Mouse (Mus musculus) skeletal muscle tissue, adult 2 months (tissue): ENCODE data around the gene Fignl2.
A peak's percentile ranks its signal among the peaks of the same experiment; 100 is the strongest.
"Not testable (repeated sequence)": the region's sequence is repeated elsewhere in the genome, so short reads cannot be mapped to it uniquely, and the experiment has no call there.

Experiments
- DNase-seq: peaks from one replicate; pipeline ENCODE4 v3.0.0-alpha.2; 2012; ENCODE audit warnings: low read depth, low spot score

The Fignl2 gene

DNA sequence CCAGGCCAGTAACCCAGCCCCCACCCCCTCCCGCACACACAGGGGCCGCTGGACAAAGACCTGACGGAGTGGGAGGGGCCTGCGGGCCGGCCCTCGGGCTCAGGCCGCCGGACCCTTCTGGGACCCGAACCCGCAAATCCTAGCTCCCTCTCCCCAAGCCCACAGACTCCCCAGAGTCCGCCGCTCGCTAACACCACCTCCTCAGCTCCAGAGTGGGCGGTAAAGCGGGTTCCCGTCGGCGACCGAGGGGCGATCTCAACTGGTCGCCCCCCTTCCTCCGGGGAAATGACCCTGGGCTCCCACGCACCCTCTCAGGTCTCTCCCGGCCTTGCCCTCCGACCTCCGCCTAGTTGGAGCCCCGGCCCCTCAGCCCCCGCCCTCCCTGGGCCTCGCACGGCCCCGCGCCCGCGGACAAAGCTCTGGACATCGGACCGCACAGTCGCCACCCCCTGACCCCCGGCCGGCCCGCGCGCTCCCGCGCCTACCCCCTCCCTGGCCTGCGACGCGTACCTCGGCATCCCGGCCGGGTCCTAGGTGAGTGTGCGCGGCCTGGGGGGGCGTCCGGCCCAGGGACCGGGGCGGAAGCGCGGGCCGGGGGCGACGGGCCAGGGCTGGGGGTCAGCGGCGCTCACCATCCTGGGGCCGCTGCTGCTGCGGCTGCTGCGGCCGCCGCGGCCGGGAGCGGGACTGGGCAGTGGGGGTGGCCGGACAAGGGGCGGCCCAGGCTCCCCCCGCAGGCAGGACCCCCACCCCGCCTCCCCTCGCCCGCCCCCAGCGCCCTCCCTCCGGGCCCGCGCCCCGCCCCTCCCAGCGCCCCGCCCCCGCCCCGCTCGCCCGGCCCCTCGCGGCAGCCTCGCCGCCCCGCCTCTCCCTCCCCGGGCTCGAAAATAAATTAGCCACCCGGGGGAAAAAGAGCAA, at the start of gene Fignl2:
Gene Fignl2 (minus strand): TSS at position 755 of the 918 bp plus-strand sequence.
- no peak for DNase-seq

DNA sequence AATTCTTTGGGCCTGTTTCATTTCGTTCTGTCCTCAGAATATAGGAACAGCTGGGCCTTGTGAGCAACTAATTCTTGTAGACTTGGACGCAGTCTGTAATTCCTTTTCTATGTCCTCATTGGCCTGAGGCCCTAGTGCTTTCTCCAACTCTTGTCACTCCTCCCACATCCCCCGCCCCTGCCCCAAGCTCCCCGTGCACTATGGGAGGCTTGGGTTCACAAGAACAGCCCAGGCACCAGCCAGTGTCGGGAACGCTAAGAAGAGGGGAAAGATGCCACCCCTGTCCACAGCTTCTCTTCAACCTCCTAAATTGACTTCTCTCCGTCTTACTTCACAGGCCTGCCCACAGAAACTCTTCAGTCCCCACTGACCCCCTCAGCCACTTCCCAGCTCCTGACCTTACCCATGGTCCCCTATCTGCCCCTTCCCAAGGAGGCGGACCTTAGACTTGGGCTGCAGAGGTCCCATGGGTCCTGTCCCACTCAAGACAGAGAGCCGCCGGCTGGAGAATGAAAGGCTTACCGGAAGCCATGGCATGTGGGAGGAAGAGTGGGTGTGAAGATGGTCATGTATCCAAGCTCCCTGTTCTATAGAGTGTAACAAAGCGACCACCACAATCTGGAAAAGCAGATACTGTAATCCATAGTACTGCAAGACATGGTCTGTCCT, 48.6 kb upstream of the Fignl2 start:
- DNase-seq = peak; percentile 72

DNA sequence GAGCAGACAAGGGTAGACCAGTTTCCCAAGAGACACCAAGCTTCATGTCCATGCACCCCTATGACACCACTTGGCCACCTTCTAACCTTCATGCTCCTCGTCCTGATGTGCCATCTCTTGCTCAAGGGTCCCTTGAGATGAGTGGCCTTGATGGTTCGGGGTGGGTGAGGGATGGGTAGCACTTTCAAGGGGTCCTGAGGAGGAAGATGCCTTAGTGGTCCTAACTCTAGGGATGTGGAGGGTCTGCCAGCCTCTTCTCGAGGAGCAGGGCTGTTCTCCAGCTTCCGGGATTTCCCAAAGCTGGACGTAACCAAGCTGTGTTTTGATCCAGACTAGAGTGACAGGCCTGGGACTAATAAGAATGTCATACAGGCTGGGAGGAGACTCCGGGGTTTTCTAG, 47.2 kb upstream of the Fignl2 start:
- DNase-seq = no peak

DNA sequence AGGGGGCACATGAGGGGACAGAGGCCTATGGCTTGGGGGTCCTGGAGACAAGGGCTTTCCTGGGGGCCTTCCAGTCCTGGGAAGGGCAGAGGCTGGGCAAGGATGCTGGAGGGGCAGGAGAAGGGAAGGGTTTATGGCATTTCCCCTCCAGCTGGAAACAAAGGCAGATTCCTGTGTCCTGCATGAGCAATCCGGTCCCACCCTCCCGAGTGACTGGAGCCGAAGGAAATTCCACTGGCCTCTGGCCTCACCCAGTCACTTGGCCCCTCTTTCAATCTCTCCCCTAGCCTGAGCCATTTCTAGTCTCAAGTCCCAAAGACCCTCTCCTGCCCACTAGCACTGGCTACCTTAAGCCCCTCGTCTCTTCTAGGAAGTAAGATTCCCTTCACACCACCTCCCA, 44.8 kb upstream of the Fignl2 start:
- no peak for DNase-seq

DNA sequence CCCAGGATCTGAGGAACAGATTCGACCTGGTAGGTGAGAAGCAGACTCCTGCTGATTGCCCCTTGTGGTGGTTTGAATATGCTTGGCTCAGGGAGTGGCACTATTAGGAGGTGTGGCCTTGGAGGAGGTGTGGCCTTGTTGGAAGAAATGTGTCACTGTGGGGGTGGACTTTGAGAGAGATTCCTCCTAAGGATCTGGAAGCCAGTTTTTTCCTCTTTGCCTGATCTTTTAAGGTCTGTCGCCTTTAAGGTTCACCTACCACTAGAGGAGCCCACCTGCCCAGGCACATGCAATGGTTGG, 43.9 kb upstream of the Fignl2 start:
- DNase-seq = no peak

DNA sequence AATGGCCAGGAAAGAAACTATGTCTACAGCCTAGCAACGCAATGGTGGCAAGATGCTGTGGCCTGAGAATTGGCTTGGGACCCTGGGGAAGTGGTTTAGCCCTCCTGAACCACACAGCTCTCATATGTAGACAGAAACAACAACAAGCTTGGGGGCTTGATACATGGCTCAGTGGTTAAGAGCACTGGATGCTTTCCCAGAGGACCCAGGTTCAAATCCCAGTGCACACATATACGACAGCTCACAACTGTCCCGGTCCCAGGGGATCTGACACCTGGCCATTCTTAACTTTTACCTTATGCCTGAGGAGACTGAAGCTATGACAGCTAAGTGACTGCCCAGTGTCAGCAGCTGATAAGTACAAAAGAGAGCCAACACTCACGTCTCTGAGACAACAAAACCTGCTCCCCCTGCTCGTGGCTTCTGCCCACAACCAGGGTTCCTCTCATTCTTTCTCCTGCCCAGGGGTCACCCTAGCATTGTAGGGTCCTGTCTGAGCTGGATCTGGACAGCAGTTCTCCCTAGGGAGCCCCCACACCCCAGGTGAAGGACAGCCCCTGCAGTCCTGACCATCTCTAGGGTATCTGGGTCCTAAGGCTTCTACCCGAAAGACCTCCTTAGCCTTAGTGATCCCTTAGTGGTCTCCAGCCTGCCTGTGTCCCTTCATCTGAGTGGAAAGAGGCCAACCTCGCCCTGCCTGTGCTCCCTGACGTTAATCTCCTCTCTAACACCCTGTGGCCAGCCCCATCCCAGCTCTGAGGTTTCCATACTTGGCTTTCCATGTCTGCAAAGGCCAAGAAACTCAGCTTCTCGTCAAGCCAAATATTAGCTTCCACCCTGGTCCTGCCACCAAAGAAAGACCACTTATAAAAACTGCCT, 43.3 kb upstream of the Fignl2 start:
- DNase-seq = no peak

DNA sequence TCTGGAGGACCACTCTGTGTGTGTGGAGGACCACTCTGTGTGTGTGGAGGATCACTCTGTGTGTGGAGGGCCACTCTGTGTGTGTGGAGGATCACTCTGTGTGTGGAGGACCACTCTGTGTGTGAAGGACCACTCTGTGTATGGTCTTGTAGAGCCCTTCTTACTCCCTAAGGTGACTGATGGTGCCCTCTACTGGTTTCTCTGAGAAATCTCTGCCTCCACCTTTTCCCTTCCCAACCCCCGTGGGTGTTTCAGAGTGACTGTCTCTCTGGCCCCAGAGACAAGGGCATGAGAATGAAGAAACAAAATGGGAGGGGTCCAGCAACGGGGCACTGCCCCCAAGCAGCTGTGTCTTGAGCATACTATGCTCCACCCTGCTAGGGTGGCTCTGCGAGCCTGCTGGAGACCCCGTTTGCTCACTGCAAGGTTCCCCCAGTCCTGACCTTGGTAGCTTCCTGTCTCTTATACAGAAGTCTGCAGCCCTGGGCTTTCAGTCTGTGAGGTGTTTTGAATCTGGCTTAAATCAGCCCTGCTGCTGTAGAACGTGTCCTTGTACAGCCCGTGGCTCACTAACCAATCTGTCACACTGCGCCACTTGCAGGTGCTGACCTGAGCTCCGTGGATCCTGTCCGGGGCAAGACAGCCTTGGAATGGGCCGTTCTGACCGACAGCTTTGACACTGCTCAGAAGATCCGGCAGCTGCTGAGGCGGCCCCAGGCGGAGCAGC, 40.2 kb upstream of the Fignl2 start:
- no peak for DNase-seq

DNA sequence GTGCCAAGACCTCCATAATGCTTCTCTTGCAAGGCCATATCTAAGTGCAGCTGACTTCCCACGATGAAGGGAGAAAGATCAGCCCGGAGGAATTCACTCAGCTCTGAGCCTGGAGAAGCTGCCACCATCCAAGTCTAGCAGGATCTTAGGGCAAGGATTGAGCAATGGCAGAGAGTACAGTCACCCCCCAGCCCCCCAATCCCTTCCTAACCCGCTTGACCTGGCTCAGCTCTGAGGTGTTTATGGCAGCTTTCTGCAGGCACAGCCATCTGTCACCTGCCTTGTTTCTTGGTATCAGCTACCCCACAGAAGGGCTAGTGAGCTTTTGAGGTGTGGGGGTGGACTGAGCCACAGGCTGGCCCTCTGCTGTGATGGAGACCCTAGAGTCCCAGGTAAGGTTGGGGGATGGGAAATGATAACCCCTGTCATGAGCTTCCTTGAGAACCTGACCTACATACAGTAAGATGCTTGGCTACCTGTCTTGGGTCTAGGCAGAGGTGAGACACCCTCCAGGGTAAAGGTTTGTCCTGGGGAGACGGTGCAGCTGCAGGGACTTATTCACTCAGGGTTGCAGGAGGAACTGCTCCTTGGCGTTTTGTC, 37.2 kb upstream of the Fignl2 start, which contains the start of gene Ankrd33:
Gene Ankrd33 (plus strand): TSS at position 245 of the 600 bp plus-strand sequence.
- DNase-seq = no peak

DNA sequence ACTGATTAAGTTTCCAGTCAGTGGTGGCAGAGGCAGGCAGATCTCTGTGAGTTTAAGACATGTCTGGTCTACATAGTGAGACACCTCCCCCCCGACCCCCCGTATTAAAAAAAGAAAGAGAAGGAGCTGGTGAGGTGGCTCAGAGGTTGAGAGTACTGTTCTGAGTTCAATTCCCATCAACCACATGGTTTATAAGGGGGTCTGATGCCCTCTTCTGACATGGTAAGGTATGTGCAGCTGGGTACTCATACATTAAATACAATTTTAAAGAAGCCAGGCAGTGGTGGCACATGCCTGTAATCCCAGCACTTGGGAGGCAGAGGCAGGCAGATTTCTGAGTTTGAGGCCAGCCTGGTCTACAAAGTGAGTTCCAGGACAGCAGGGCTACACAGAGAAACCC, 35.4 kb upstream of the Fignl2 start:
- DNase-seq = not testable (repeated sequence)

DNA sequence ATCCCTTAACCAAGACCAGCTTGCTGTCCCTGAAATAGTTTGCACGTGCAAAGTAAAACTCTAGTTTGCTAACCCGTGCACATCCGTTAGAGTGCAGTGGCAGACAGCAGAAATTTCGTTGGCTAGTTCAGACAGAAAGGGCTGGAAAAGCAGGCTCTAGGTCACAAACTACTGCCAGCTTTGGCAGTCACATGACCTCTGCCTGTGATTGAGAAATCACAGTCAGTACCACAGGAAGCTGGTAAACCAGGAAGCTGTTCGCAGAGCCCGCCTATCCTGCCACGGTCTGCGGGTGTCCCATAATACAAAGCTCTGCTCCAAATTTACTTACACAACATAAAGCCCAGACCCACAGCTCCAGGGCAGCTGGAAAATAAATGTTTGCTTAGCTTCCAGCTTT, 34.8 kb upstream of the Fignl2 start:
- peak; percentile 81 for DNase-seq

DNA sequence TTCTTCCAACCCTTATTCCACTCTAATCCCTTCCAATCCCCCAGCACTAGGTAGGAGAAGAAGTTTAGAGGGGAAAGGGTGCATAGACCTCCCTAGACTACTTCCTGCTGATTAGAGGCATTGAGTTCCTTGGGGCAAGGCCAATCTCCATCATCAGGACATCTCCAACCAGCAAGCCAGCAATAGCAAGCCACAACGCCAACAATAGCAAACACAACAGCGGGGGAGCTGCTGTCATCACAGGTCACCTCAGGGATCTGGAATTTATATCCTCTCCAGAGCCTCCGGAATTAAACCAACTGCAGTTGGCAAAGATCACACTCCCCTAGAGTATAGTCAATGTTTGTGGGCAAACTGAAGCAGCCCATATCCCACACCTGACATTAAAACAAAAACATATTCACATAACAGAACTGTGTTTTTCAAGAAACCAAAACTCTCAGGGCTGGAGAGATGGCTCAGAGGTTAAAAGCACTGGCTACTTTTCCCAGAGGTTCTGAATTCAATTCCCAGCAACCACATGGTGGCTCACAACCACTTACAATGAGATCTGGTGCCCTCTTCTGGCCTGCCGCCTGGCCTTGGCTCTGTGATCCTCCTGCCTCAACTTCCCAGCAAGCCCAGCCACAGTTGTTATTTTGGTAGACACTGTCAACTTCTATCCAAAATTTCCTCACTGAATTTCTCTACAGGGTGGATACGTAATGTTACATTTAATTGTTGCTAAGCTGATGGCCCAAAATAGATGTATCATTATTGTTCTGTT, 29.7 kb upstream of the Fignl2 start:
- no peak for DNase-seq

DNA sequence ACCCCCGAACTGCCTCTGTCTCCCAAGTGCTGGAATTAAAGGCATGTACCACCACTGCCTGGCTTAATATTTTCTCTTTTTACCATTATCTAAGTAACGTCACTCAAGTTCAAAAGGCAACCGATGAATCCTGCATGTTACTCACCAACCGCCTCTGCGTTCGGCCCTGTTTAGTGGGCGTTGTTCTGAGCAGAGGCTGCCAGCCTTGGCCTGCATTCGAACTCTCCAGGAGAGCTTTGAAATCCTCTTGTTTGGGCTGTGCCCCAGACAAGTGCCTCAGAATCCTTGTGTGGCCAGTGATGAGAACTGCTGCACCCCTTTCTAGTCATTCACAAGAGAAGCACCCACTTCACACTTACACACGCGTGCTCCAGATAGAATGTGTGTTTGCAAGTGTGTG, 27.6 kb upstream of the Fignl2 start:
- no peak for DNase-seq

DNA sequence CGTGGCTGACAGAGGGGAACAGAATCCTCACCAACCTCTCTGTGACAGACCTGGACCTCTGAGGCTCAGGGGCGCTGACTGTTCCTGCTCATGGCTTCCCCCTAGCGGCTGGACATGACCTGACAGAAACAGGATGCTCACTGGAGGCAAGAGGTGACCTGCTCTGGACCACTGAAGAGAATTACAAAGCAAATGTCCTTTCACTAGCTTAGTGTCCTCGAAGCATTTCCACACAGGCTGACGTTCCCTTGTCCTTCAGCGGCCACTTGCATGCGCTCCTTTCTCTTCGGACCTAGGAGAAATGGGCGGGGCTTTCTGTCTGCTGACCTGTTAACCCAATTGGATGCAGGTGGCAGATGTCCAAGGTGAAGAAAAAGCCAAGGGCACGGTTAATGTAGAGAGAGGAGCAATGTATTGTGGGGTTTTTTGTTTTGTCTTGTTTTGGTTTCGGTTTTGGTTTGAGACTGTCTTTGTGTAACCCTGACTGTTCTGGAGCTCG, 27.2 kb upstream of the Fignl2 start:
- DNase-seq = peak; percentile 42

DNA sequence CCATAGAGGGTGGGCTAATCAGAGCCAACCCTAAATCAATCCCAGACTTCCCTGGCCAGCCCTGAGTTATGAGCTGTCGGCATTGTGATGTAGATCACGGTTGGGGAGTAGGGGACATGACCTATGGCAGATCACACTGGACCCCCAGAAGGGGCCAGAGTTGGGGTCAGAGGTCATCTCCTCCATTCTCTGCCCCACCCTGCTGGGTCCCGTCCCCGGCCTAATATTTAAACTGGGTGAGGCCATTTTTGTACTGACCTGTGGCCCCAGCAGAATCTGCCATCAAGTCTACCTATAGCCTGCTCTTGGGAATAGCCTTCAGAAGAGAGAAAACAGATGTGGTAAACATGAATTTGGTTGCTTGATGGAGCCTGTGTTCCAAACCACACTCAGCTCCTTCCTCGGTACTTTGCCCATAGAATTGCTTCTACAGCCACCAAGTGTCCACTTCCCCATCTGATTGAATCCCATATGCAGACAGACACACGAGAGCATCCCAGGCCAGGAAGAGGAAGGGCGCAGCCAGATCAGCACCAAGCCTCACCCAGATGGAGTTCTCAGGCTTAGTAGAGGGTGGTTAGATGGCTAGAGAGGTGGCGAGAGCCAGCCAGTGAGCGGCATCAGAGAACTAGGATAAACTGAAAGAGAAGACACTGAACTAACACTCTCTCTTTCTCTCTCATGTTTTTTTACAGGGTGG, 25.4 kb upstream of the Fignl2 start:
- no peak for DNase-seq

DNA sequence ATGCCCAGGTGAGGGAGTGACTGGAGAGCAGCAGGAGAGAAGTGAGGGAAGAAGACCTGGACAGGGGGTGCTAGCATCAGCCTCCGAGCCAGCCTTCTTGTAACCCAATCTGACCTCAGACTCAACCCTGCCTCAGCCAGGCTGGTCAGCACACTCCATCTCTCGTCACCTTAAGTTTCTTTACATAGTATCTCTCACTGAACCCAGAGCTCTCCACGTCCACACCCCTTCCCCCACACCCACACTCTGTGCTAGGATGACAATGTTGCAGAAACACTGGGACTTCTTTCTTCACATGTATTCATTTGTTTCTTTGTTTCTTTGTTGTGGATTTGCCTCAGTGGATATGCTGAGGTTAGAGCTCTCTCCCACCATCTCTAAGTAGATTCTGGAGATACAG, 22.6 kb upstream of the Fignl2 start:
- no peak for DNase-seq

DNA sequence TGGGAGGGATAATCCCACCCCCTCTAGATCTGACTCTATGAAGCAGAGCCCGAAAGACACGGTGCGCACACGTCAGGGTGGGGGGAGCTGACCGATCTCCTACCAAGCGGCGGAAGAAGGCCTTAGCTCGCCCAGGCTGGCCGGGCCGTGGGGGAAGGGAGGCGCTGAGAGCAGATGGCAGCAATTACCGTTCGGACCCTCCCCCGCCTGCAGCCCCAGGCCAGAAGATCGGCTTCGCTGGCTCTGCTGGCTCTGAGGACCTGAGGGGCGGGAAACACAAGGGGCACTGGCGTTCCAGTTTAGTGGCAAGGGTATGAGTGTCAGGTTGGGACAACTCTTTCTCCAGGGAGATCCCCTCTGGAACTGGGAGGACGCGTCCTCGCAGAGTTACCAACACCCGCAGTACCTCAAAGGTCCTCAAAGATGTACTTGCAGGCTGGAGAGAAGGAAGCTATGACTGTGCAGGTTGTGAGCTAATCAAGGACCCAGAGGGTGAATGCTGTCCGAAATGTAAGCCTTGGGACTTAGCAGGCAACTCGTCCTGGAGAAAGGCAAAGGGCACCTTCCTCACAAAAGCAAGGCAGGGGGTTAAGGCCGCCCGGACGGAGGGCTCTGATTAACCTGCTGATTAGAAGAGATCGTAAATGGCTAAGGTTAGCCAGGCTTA, 19.8 kb upstream of the Fignl2 start:
- no peak for DNase-seq

DNA sequence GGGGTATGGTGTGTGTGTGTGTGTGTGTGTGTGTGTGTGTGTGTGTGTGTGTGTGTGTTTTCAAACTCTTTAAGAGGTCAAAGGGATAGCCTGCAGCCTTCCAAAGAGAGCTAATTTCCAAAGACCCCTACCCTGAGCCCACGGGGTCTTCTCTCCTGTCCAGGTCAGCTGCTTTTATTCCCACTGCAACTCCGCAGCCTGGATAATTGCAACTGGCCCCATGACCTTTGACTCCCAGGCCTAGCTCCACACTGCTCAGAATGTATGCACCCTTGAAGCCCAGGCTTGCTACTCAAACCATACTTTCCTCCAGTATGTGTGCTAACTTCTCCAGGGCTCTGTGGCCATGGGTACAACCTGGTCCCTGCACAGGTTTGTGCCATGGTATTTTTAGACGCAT, 17.0 kb upstream of the Fignl2 start:
- DNase-seq = no peak

DNA sequence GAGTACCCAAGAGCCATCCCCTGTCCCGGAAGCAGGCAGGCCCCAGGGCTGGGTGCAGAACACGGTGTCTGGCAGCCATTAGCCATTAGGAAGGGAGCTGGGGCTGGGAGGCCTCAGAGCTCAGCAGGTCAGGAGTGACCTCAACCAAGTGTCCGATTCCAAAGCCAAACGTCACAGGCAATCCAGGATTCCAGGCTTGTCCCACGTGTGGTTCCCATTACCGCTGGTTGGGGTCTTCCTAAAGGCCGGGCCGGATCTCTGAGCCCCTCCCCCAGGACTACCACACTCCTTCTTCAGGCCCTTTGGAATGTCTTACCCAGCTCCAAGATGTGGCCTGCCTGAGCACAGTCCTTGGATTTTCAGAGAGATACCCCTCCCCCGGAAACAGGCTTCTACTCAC, 16.6 kb upstream of the Fignl2 start:
- no peak for DNase-seq

DNA sequence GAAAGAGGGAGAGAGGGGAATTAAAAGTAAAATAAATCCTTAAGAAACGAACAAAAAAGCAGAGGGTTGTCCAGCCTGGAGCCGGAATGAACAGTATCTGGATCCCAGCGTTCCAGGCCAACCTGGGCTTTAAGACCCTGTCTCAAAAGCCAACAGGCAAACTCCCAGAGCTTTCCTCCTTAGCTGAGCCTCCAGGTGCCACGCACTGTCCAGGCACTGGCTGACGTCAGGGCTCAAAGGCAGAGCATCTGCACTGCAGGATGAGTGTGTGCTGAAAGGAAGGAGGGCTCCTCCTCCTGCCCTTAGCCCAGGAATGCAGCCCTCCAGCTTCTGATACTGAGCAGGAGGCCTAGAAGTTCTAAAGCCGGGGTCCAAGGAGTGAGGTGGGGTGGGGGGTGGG, 15.6 kb upstream of the Fignl2 start:
- no peak for DNase-seq
